Mouse (Mus musculus) lung, embryonic 15.5 days (tissue): ENCODE measurements around the gene Gsdma2. TPM values are rescaled to one million over a fixed set of nuclear protein-coding genes. Genes with fewer than 3 reads are reported as not detected.
"Not testable (repeated sequence)": the region's sequence is repeated elsewhere in the genome, so short reads cannot be mapped to it uniquely, and the experiment has no call there.

Source experiments
- ATAC-seq: fragments of 200-750 bp; cut with Nextera tagmentation; 2 replicates; pipeline ENCODE4 v1.8.0; 2017; ENCODE audit warnings: moderate number of reproducible peaks, borderline replicate concordance; ENCODE audit not compliant: low FRiP score, low TSS enrichment; ENCODE audit errors: extremely low read depth
- H3K27ac ChIP-seq: fragments of 300-500 bp; sonication (generic); 2 replicates; pipeline ENCODE4 v1.5.1; 2015; ENCODE audit warnings: moderate library complexity, mild to moderate bottlenecking, inconsistent platforms
- H3K27me3 ChIP-seq: fragments of 300-500 bp; sonication (generic); 2 replicates; pipeline ENCODE4 v1.6.1; 2015; ENCODE audit warnings: inconsistent platforms
- H3K36me3 ChIP-seq: fragments of 300-500 bp; sonication (generic); 2 replicates; pipeline ENCODE4 v1.6.1; 2015; ENCODE audit warnings: inconsistent platforms
- H3K4me1 ChIP-seq: fragments of 300-500 bp; sonication (generic); 2 replicates; pipeline ENCODE4 v1.6.1; 2015; ENCODE audit warnings: inconsistent platforms
- H3K4me2 ChIP-seq: fragments of 300-500 bp; sonication (generic); 2 replicates; pipeline ENCODE4 v1.6.1; 2015; ENCODE audit warnings: inconsistent platforms, mild to moderate bottlenecking, moderate library complexity
- H3K4me3 ChIP-seq: fragments of 300-500 bp; sonication (generic); 2 replicates; pipeline ENCODE4 v1.5.1; 2015; ENCODE audit warnings: mild to moderate bottlenecking, inconsistent platforms
- H3K9ac ChIP-seq: fragments of 300-500 bp; sonication (generic); 2 replicates; pipeline ENCODE4 v1.6.1; 2015; ENCODE audit warnings: inconsistent platforms
- H3K9me3 ChIP-seq: fragments of 300-500 bp; sonication (generic); 2 replicates; pipeline ENCODE4 v1.6.1; 2016; ENCODE audit warnings: inconsistent platforms
- WGBS: fragments of 180-500 bp; shearing (Covaris S2); methylation state at CpG from one replicate; pipeline ENCODE4 v1.1.7; 2015; 5-methylcytosine and 5-hydroxymethylcytosine counted together
- polyA plus RNA-seq: library from polyadenylated mRNA; unstranded; fragments of >200 nt; fragmentation: Nextera tagmentation; extraction: Ambion mirVana; gene quantifications from 2 replicates; pipeline ENCODE4 v1.2.1, GENCODE M21; 2015

Gsdma2 gene
- polyA plus RNA-seq: not detected in 2 replicates

DNA sequence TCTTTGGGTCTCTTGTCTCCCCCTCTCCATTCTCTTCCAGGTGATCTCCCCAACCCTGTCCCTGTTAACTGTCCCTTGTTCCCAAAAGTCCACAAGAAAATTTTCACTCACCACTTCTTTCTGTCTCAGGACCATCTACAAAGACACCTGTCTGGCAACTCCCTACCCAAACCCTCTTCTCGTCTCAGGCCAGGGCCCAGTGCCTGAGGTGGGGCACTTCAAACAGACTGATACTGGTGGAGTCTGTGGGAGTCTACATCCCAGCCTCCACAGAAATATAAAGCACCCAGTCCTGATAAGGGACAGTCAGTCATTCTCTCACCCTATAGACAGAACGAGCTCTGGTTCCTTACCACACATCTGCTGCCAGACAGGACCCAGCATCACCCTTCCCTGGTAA is at the start of gene Gsdma2:
Gsdma2 (plus strand) TSS at position 301 of the 400 bp plus-strand sequence.
- WGBS: 44% methylated on average over 2 of the region's 2 CpGs
- Histone ChIP-seq H3K27me3 (peaks cover 3% of the 10 kb centered on the region; the same call in 1 of the 2 replicates), H3K36me3 (no peaks in the 10 kb centered on the region), H3K9me3 (no peaks in the 10 kb centered on the region), H3K27ac (no peak within 1 kb of the TSS), H3K4me1 (no peaks in the 10 kb centered on the region), H3K4me2 (no peak within 1 kb of the TSS), H3K9ac (no peak within 1 kb of the TSS), H3K4me3 (no peak within 1 kb of the TSS)
- ATAC-seq: no peak

DNA sequence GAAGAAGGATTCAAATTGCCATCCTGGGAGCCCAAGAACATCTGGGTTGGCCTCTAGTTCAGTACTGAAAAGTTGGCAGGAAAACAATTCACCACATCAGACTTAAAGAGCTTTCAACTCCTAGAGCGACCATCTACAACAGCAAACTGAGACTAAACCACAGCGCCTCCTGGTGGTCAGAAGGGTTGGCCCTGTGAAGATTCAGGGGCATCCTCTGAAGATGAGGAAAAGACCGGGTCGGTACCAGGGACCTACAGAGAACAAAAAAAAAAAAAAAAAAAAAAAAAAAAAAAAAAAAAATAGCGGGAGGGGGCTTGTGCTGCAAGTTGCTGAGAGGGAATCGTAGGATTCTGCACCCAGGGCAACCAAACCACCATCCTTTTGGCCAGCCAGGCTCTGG is 49.2 kb upstream of the Gsdma2 start:
- Histone ChIP-seq H3K9me3 (no peaks in the 10 kb centered on the region), H3K27me3 (peaks cover 43% of the 10 kb centered on the region), H3K4me3 (no peak overlapping the region), H3K27ac (no peak overlapping the region), H3K4me1 (peaks cover 16% of the 10 kb centered on the region; the same call in 1 of the 2 replicates), H3K4me2 (no peak overlapping the region), H3K36me3 (no peaks in the 10 kb centered on the region), H3K9ac (no peak overlapping the region)
- no peak for ATAC-seq
- WGBS: 37% methylated on average over 5 of the region's 6 CpGs

DNA sequence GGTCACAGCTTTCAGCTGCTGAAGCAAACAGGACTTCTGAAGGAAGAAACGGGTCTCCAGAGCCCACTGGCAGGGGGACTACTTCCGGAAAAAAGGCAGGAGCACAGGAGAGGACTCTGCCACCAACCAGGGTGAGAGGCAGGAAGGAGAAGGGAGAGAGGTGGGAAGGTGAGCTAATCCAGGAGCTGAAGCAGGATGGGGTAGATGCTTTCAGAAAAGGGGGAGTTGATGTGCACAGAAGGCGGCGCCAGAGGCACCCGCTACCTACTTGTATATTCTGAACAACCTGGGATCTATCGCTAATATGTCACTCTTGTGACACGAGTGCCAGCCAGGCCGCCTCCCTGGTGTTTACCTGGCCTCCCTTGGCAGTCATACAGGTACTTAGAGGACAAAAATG is 48.6 kb upstream of the Gsdma2 start, which contains the start of gene Lrrc3c:
Lrrc3c (plus strand) TSS at position 301 of the 400 bp plus-strand sequence.
- WGBS: 72% methylated on average over 8 of the region's 8 CpGs
- Histone ChIP-seq H3K36me3 (no peaks in the 10 kb centered on the region), H3K27me3 (peaks cover 39% of the 10 kb centered on the region), H3K27ac (no peak within 1 kb of the TSS), H3K4me2 (peak within 1 kb of the TSS; percentile 18; the same call in 1 of the 2 replicates), H3K4me3 (no peak within 1 kb of the TSS), H3K9ac (no peak within 1 kb of the TSS), H3K4me1 (peaks cover 16% of the 10 kb centered on the region; the same call in 1 of the 2 replicates), H3K9me3 (no peaks in the 10 kb centered on the region)
- ATAC-seq: no peak

DNA sequence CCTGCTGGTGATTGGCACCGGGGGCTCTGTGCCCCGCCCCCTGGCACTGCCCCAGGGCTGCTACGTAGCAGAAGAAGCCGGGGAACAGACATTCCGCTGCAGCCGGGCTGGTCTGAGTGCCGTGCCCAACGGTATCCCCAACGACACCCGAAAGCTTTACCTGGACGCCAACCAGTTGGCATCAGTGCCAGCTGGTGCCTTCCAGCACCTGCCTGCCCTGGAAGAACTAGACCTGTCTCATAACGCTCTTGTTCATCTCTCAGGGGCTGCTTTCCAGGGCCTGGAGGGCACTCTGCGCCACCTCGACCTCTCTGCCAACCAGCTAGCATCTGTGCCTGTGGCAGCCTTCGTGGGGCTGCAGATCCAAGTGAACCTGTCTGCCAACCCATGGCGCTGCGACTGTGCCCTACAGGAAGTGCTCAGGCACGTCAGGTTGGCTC is 47.7 kb upstream of the Gsdma2 start:
- no peaks in the 10 kb centered on the region for H3K36me3 ChIP-seq
- WGBS: 49% methylated on average over 18 of the region's 18 CpGs
- H3K4me2 ChIP-seq: peak overlapping the region; percentile 18; the same call in 1 of the 2 replicates
- H3K4me1 ChIP-seq: peaks cover 16% of the 10 kb centered on the region; the same call in 1 of the 2 replicates
- H3K9ac ChIP-seq: no peak overlapping the region
- no peak for ATAC-seq
- peaks cover 37% of the 10 kb centered on the region for H3K27me3 ChIP-seq
- no peak overlapping the region for H3K27ac ChIP-seq
- no peak overlapping the region for H3K4me3 ChIP-seq
- no peaks in the 10 kb centered on the region for H3K9me3 ChIP-seq

DNA sequence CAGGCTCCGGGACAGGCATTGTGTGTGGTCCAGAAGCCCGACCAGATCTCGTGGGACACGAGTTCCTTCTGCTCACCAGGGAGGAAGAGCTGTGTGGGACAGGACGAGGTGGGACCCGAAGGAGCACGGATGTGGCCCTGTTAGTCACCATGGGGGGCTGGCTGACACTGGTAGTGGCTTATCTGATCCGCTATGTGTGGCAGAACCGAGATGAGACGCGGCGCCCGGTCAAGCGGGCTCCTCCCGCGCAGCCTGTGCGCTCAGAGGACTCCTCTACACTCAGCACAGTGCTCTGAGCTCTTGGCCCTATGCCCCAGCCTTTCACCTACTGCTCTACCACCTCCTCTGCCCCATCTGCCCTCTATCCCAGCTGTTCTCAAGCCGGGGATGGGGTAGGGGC is 47.3 kb upstream of the Gsdma2 start:
- no peak overlapping the region for H3K4me3 ChIP-seq
- 22% methylated on average over 18 of the region's 18 CpGs for WGBS
- H3K9me3 ChIP-seq: no peaks in the 10 kb centered on the region
- H3K4me2 ChIP-seq: peak overlapping the region; percentile 18; the same call in 1 of the 2 replicates
- ATAC-seq: no peak
- no peaks in the 10 kb centered on the region for H3K36me3 ChIP-seq
- H3K4me1 ChIP-seq: peaks cover 16% of the 10 kb centered on the region; the same call in 1 of the 2 replicates
- H3K27me3 ChIP-seq: peaks cover 37% of the 10 kb centered on the region
- no peak overlapping the region for H3K9ac ChIP-seq
- H3K27ac ChIP-seq: no peak overlapping the region

DNA sequence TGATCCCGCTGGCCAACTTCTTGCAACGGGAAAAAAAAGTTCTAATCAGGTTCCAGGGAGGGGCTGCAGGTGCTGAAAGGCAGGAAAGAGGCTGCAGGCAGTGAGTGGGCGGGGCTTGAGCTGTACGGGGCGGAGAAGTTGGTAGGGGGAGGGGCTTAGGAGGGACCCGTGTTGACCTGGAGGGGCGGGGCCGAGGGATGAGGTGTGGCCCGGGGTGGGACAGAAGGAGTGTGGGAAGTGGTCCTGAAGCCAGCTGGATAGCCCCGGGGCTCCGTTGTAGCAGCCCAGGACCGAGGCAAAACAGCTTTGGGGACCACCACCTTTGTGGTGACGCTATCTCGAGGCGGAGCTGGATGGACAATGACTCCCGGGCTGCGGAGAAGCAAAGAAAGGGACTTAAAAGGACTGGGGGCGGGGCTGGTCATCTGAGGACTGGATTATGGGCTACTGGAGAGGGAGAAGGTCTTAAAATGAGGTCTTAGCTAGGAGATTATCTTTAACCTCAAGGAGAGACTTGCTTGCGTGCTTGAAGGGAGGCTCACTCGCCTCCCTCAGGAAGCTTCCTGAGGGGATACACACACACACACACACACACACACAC is 44.4 kb upstream of the Gsdma2 start:
- Histone ChIP-seq H3K27ac (no peak overlapping the region), H3K4me1 (peaks cover 16% of the 10 kb centered on the region; the same call in 1 of the 2 replicates), H3K9me3 (no peaks in the 10 kb centered on the region), H3K4me2 (peak overlapping the region; percentile 57), H3K36me3 (no peaks in the 10 kb centered on the region), H3K4me3 (peak overlapping the region; percentile 32), H3K9ac (no peak overlapping the region), H3K27me3 (peaks cover 37% of the 10 kb centered on the region)
- WGBS: under 1% methylated on average over 19 of the region's 20 CpGs
- peak; percentile 55 for ATAC-seq

DNA sequence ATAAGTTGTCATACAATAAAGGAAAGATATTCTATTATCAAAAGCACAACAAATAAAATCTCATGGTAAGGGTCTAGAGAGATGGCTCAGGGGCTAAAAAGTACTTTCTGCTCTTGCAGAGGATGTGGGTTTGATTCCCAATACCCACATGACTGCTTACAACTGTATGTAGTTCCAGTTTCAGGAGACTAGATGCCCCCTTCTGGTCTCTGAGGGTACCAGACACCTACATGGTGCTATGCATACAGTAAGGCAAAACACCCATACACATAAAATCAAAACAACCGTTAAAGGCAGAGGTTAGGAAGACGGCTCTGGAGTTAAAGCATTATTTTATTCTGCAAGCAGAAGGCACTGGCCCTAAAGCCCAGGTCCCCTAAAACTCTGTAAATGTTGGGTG is 42.6 kb upstream of the Gsdma2 start:
- 80% methylated on average over 2 of the region's 2 CpGs for WGBS
- no peak for ATAC-seq

DNA sequence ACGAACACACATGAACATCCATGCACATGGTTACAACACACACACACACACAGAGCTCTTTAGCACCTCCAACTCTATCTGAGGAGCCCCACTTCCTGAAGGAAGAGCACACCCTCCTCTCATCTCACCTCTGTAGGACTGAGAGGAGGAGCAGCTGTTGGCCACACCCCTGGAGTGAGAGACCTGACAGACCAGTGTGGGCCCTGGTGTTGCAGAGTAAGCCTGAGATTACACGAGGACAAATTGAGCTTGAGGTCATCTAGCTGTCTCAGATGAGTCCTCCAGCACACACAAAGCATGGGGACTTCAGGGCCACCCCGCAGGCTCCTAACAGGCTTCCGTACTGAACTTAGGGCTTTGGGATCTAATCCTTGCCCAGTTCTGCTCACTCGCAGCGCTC is 41.6 kb upstream of the Gsdma2 start:
- not testable (repeated sequence) for H3K9me3 ChIP-seq, H3K4me1 ChIP-seq, H3K4me2 ChIP-seq, H3K9ac ChIP-seq, H3K27ac ChIP-seq, H3K4me3 ChIP-seq, H3K36me3 ChIP-seq, ATAC-seq
- WGBS: 55% methylated on average over 6 of the region's 6 CpGs
- peaks cover 19% of the 10 kb centered on the region; the same call in 1 of the 2 replicates for H3K27me3 ChIP-seq

More for the DNA sequence above, 42.6 kb upstream of the Gsdma2 start:
- H3K9me3 ChIP-seq: no peaks in the 10 kb centered on the region
- no peak overlapping the region for H3K4me3 ChIP-seq
- no peak overlapping the region for H3K9ac ChIP-seq
- no peak overlapping the region for H3K27ac ChIP-seq
- no peaks in the 10 kb centered on the region for H3K36me3 ChIP-seq
- H3K27me3 ChIP-seq: peaks cover 28% of the 10 kb centered on the region
- H3K4me1 ChIP-seq: peaks cover 14% of the 10 kb centered on the region; the same call in 1 of the 2 replicates
- no peak overlapping the region for H3K4me2 ChIP-seq

DNA sequence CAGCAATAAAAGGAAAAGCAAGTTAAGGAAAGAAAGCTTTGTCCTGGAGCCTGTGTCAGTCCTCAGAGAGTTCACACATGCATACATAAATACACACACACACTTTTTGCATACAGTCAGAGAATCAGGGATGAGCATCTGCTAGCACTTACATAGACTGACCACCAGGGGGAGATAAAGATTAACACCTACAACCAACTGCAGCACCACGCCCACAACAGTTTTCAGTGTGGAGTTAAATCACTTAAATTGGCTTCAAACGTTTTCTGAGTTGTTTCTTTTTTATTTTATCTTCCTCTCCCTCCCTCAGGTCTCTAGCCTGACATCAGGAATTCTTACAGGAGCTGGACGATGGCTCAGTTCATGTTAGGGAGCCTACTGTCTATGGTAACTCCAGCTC is 39.8 kb upstream of the Gsdma2 start:
- Histone ChIP-seq H3K4me2 (no peak overlapping the region), H3K27me3 (peaks cover 4% of the 10 kb centered on the region; the same call in 1 of the 2 replicates), H3K36me3 (no peaks in the 10 kb centered on the region), H3K27ac (no peak overlapping the region), H3K4me3 (no peak overlapping the region), H3K9ac (no peak overlapping the region), H3K9me3 (no peaks in the 10 kb centered on the region), H3K4me1 (peaks cover under 1% of the 10 kb centered on the region; the same call in 1 of the 2 replicates)
- WGBS: 3% methylated on average over 3 of the region's 3 CpGs
- ATAC-seq: peak; percentile 55; the same call in 1 of the 2 replicates

DNA sequence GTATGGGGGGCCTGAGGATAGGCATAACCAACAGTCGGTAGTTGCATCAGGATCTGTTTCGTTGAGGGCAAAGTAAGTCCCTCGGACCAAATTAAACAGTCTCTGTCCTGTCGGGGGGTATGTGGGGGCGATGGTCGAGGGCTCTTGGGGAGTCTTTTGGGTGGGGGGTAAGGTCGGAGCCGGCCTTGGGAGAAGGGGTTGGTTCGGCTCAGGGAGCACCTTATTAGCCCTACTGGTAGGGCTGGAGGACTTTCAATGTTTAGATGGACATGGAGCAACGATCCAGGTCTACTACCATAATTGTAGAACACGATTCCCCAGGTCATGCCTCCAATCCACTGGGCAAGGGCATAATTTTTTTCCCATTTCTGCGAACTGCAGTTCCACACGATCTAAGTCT is 25.8 kb upstream of the Gsdma2 start:
- WGBS: 87% methylated on average over 13 of the region's 13 CpGs
- Histone ChIP-seq H3K4me1 (no peaks in the 10 kb centered on the region), H3K27me3 (no peaks in the 10 kb centered on the region), H3K4me3 (no peak overlapping the region), H3K4me2 (no peak overlapping the region), H3K9me3 (no peaks in the 10 kb centered on the region), H3K9ac (no peak overlapping the region), H3K36me3 (no peaks in the 10 kb centered on the region), H3K27ac (no peak overlapping the region)
- ATAC-seq: no peak

DNA sequence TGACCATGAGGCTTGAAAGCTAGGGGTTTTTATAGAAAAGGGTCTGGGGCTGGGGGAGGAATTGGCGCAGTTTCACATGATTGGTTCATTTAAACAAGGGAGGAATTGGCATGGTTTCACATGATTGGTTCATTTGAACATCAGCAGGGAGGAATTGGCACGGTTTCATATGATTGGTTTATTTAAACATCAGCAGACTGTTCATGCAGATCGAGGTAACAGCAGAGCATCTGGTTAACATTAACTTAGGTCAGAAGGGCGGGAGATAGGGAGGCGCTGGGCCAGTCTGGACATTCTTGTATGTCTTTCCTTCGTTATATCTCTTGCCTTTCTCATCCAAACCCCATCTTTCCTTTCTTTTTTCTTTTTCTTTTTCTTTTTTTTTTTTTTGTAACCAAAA is 22.6 kb upstream of the Gsdma2 start:
- H3K4me3 ChIP-seq, ATAC-seq, H3K9me3 ChIP-seq, H3K9ac ChIP-seq, H3K4me1 ChIP-seq, H3K27me3 ChIP-seq, H3K36me3 ChIP-seq, H3K4me2 ChIP-seq, H3K27ac ChIP-seq: not testable (repeated sequence)
- 68% methylated on average over 6 of the region's 6 CpGs for whole genome bisulfite sequencing

DNA sequence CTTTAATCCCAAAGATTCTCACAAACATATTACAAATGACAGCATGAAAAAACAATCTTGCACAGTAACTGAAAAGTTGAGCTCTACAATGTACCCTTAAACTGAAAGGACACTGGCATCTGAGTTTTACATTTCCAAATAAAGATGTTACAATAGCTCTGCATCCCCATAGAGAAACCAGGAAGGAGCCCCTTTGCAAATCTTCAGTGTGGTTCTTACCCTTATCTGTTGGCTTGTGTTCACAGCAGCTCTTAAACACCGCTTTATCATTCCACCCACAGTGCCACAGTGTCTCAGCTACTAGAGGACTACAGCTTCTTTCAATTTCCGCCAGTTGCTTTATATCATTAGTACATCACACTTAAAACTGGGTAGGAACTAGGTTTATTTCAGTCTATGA is 22.2 kb upstream of the Gsdma2 start:
- not testable (repeated sequence) for ATAC-seq
- WGBS: 84% methylated on average over 2 of the region's 2 CpGs

More for the DNA sequence above, 22.2 kb upstream of the Gsdma2 start:
- H3K27ac ChIP-seq, H3K9ac ChIP-seq, H3K36me3 ChIP-seq, H3K4me1 ChIP-seq, H3K4me2 ChIP-seq, H3K4me3 ChIP-seq, H3K9me3 ChIP-seq, H3K27me3 ChIP-seq: not testable (repeated sequence)
